Mouse (Mus musculus) cerebellum, adult 18-20 months (tissue): Measurements from ENCODE around the gene Nfe2l1.
A peak's percentile ranks its signal among the peaks of the same experiment; 100 is the strongest.

Experiments used
- DNase-seq, 2 experiments: peaks; one replicate each; pipeline ENCODE4 v3.0.0; 2021

Nfe2l1 gene

GRCm38 (mm10) chr11:96843627-96844026 is 13.9 kb upstream of the Nfe2l1 start:
- DNase-seq, result no peak

- no peak for DNase-seq
Measured at GRCm38 (mm10) chr11:96840290-96840689, 10.5 kb upstream of the Nfe2l1 start.

GRCm38 (mm10) chr11:96839877-96840276 is 10.1 kb upstream of the Nfe2l1 start:
- no peak for DNase-seq

GRCm38 (mm10) chr11:96839428-96839827 is 9.7 kb upstream of the Nfe2l1 start:
- no peak for DNase-seq

- no peak for DNase-seq
Measured at GRCm38 (mm10) chr11:96838341-96838740, 8.6 kb upstream of the Nfe2l1 start.

GRCm38 (mm10) chr11:96837298-96837697 is 7.5 kb upstream of the Nfe2l1 start:
- DNase-seq, result no peak

GRCm38 (mm10) chr11:96834127-96834526 is 4.4 kb upstream of the Nfe2l1 start:
- no peak for DNase-seq

- DNase-seq, result no peak
Measured at GRCm38 (mm10) chr11:96832973-96833372, 3.2 kb upstream of the Nfe2l1 start.

GRCm38 (mm10) chr11:96832541-96832940 is 2.8 kb upstream of the Nfe2l1 start:
- no peak for DNase-seq

- no peak for DNase-seq
Measured at GRCm38 (mm10) chr11:96831516-96831915, 1.7 kb upstream of the Nfe2l1 start.

- no peak for DNase-seq
Measured at GRCm38 (mm10) chr11:96830539-96831216, 910 bp upstream of the Nfe2l1 start.

GRCm38 (mm10) chr11:96829403-96829812 is 360 bp downstream of the Nfe2l1 start:
- peak in 1 of 2 experiments; percentile 68 for DNase-seq

GRCm38 (mm10) chr11:96828881-96829280 is 887 bp downstream of the Nfe2l1 start:
- DNase-seq, result no peak

GRCm38 (mm10) chr11:96827917-96828316 is 1.9 kb downstream of the Nfe2l1 start:
- no peak for DNase-seq

GRCm38 (mm10) chr11:96827062-96827581 is 2.6 kb downstream of the Nfe2l1 start:
- peak in 1 of 2 experiments; percentile 21 for DNase-seq

GRCm38 (mm10) chr11:96826481-96826880 is 3.3 kb downstream of the Nfe2l1 start:
- DNase-seq, result no peak

- peak; percentile 66 to 76 for DNase-seq
Measured at GRCm38 (mm10) chr11:96824783-96825495, 4.8 kb downstream of the Nfe2l1 start.

- DNase-seq, result peak; percentile 85 to 92
Measured at GRCm38 (mm10) chr11:96823880-96824782, 5.6 kb downstream of the Nfe2l1 start.

- peak in 1 of 2 experiments; percentile 29 for DNase-seq
Measured at GRCm38 (mm10) chr11:96823471-96823837, 6.3 kb downstream of the Nfe2l1 start.

GRCm38 (mm10) chr11:96822675-96823470 is 6.9 kb downstream of the Nfe2l1 start:
- no peak for DNase-seq

GRCm38 (mm10) chr11:96821956-96822355 is 7.8 kb downstream of the Nfe2l1 start:
- DNase-seq, result no peak

- no peak for DNase-seq
Measured at GRCm38 (mm10) chr11:96818128-96818710, 11.5 kb downstream of the Nfe2l1 start.
